ENCODE assay signal across 15 mouse cellular contexts in genomic region chr6:72794870-72795269, GRCm38 (mm10). TPM values are rescaled to one million over a fixed set of nuclear protein-coding genes. Genes with fewer than 3 reads are reported as not detected.
DNase-seq lines count a peak whose midpoint lies in the region; ATAC-seq lines count a peak whose summit lies in the region.
"Had no signal": no experiment of that assay in that cellular context is flagged by ENCODE, and none has a peak within 500 bp of the region (broad histone marks: within the 10 kb centered on the region; RNA-seq: fewer than 3 reads in every experiment).

No protein-coding gene starts in this region.

- no peaks in the 10 kb centered on the region for H3K36me3 ChIP-seq in kidney, embryonic 14.5 days (ENCODE audit: control insufficient read depth, insufficient read depth, low read length)
- H3K36me3 ChIP-seq in embryonic facial prominence, embryonic 15.5 days, result no peaks in the 10 kb centered on the region

- H3K27me3 ChIP-seq in kidney, embryonic 14.5 days (ENCODE audit: control insufficient read depth, insufficient read depth, low read length), result no peaks in the 10 kb centered on the region
- no peaks in the 10 kb centered on the region for H3K27me3 ChIP-seq in embryonic facial prominence, embryonic 15.5 days

- no peaks in the 10 kb centered on the region for H3K9me3 ChIP-seq in kidney, embryonic 14.5 days (ENCODE audit: control insufficient read depth, low read length)
- H3K9me3 ChIP-seq in embryonic facial prominence, embryonic 15.5 days (replicated peaks), result no peaks in the 10 kb centered on the region

- no peak for ATAC-seq in kidney, embryonic 14.5 days (ENCODE audit: low FRiP score, low TSS enrichment)
- ATAC-seq in embryonic facial prominence, embryonic 15.5 days (ENCODE audit: insufficient number of reproducible peaks, low FRiP score, low TSS enrichment, low read depth), result no peak
- no peak for ATAC-seq in granulocyte monocyte progenitor cell, adult 5-6 weeks (replicated peaks; ENCODE audit: poor library complexity, severe bottlenecking)
- ATAC-seq: forebrain, postnatal 0 days; inflammation-experienced regulatory T-cells, adult 6 months; midbrain, embryonic 16.5 days had no signal

- no peaks in the 10 kb centered on the region for H3K4me1 ChIP-seq in kidney, embryonic 14.5 days (ENCODE audit: control insufficient read depth, insufficient read depth, low read length)
- H3K4me1 ChIP-seq in embryonic facial prominence, embryonic 15.5 days, result 0 out of 2 replicates have a peak, but pooled peaks cover 1% of the 10 kb centered on the region

- no peak overlapping the region for H3K4me3 ChIP-seq in kidney, embryonic 14.5 days (ENCODE audit: low read length)
- H3K4me3 ChIP-seq in embryonic facial prominence, embryonic 15.5 days (replicated peaks), result no peak overlapping the region

- no peak overlapping the region for H3K4me2 ChIP-seq in kidney, embryonic 14.5 days (replicated peaks; ENCODE audit: low read depth, low read length)
- H3K4me2 ChIP-seq in embryonic facial prominence, embryonic 15.5 days (replicated peaks), result peak overlapping the region; percentile 11; the same call in 1 of the 2 replicates

- no peak overlapping the region for H3K9ac ChIP-seq in kidney, embryonic 14.5 days (ENCODE audit: low read depth, low read length)
- no peak overlapping the region for H3K9ac ChIP-seq in embryonic facial prominence, embryonic 15.5 days
- H3K9ac ChIP-seq: forebrain, postnatal 0 days had no signal

- no peak overlapping the region for H3K27ac ChIP-seq in kidney, embryonic 14.5 days (ENCODE audit: low read depth, low read length)
- peak overlapping the region; percentile 28; the same call in 1 of the 2 replicates for H3K27ac ChIP-seq in embryonic facial prominence, embryonic 15.5 days (replicated peaks)

- 41% methylated on average over 7 of the region's 7 CpGs for WGBS in kidney, embryonic 14.5 days
- WGBS in embryonic facial prominence, embryonic 15.5 days, result 21% methylated on average over 7 of the region's 7 CpGs

- peak; percentile 16 for DNase-seq in kidney, postnatal 14 days
- peak; percentile 77 for DNase-seq in urinary bladder, postnatal 14 days (ENCODE audit: low spot score)
- no peak for DNase-seq in urinary bladder, adult 2 months (ENCODE audit: low spot score)
- peak; percentile 47 to 63 for DNase-seq in urinary bladder, postnatal 36 days (ENCODE audit: low spot score in 2 of 2)
- DNase-seq in Muller cell, postnatal 12 days (ENCODE audit: inconsistent ontology term), result no peak
- DNase-seq: adrenal gland, adult 2 months; cerebellum, postnatal 25 days; forebrain, postnatal 0 days; kidney, postnatal 4 days; thymus, postnatal 14 days had no signal

RNA-seq across cellular contexts. Expression of gene Tcf7l1, which starts 5.8 kb away (rescaled TPM):
- polyA plus RNA-seq in kidney, embryonic 14.5 days (2014; fragmentation: Nextera tagmentation; extraction: Ambion mirVana), result 38.7 and 48.8 TPM in 2 replicates
- 19.5 and 28.0 TPM in 2 replicates for polyA plus RNA-seq in urinary bladder, adult 2 months (2012; rRNA removed)
- polyA plus RNA-seq in embryonic facial prominence, embryonic 15.5 days (2015; fragmentation: Nextera tagmentation; extraction: Ambion mirVana), result 52.3 and 54.7 TPM in 2 replicates
- 3.4 TPM in 1 of 2 replicates, not detected in the other for total RNA-seq in granulocyte monocyte progenitor cell, adult 5-6 weeks (2014; fragmentation: Nextera tagmentation)
- total RNA-seq in granulocyte monocyte progenitor cell, adult 5-6 weeks (2017), result 0.26 TPM in 1 of 2 replicates, not detected in the other

Comparison
In these comparisons a context has a peak if more than half of its experiments do, and no peak if none do; other contexts are left out.
1. DNase-seq: peak in kidney, postnatal 14 days (single experiment), urinary bladder, postnatal 14 days (single experiment) and urinary bladder, postnatal 36 days (2 of 2); none in urinary bladder, adult 2 months (single experiment) and Muller cell, postnatal 12 days (single experiment).